Comparison of ENCODE assay signal across 16 mouse cellular contexts in the genomic region with DNA sequence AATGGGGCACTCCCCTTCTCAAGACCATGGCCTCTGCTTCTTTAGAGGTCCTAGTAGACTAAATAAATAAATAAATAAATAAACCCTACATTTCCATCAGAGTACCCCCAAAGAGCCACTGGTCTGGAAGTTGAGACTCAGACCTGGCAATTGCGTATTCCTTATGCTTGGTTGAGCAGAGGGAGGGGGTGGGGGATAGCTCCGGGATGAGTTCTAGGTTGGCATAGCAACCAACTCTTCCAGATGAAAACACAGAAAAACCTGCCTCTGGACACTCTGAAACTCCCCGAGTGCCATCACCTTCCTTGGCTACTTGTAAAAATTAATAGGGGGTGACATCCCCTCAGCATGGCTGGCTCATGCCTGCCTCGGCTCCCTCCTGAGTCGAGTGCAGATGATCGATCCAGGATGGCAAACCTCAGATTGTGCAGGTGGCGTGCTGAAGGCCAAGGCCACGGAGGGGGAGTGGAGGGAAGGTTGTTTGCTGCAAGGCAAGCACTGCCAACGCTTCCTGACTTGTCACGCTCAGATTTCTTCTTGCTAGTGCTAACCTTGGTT. TPM values are rescaled to one million over a fixed set of nuclear protein-coding genes. Genes with fewer than 3 reads are reported as not detected.
DNase-seq lines count a peak whose midpoint lies in the region; ATAC-seq and TF ChIP-seq lines count a peak whose summit lies in the region.
"Had no signal": no experiment of that assay in that cellular context is flagged by ENCODE, and none has a peak within 500 bp of the region (broad histone marks: within the 10 kb centered on the region; RNA-seq: fewer than 3 reads in every experiment).

No protein-coding gene starts in this region.

- ATAC-seq in kidney, embryonic 15.5 days (replicated peaks; ENCODE audit: low FRiP score) = 0 out of 2 replicates have a peak, but pooled peaks have one; percentile 36
- peak; percentile 32 for ATAC-seq in hindbrain, embryonic 12.5 days (ENCODE audit: low FRiP score)
- no peak for ATAC-seq in midbrain, postnatal 0 days (ENCODE audit: low FRiP score)
- ATAC-seq: liver, postnatal 0 days had no signal

- H3K4me1 ChIP-seq in kidney, embryonic 15.5 days = peaks cover 11% of the 10 kb centered on the region; the same call in 1 of the 2 replicates
- H3K4me1 ChIP-seq in hindbrain, embryonic 12.5 days = peaks cover 17% of the 10 kb centered on the region
- no peaks in the 10 kb centered on the region; the same call in 1 of the 2 replicates for H3K4me1 ChIP-seq in midbrain, postnatal 0 days (ENCODE audit: insufficient read depth, low read length)
- H3K4me1 ChIP-seq: limb, embryonic 15.5 days had no signal

- no peak overlapping the region for H3K4me3 ChIP-seq in kidney, embryonic 15.5 days (replicated peaks)
- H3K4me3 ChIP-seq in hindbrain, embryonic 12.5 days = no peak overlapping the region
- H3K4me3 ChIP-seq in midbrain, postnatal 0 days (ENCODE audit: low read depth, low read length) = no peak overlapping the region
- H3K4me3 ChIP-seq: gastrocnemius, adult 2 months; limb, embryonic 15.5 days had no signal

- DNase-seq in kidney, adult 9 months = no peak
- peak; percentile 61 for DNase-seq in brain, embryonic 14.5 days (ENCODE audit: low read depth)
- peak; percentile 61 for DNase-seq in midbrain, postnatal 0 days (ENCODE audit: low spot score)
- no peak for DNase-seq in frontal cortex, postnatal 25 days (ENCODE audit: low spot score in 2 of 2)
- DNase-seq in thymus, postnatal 14 days = no peak
- DNase-seq: adrenal gland, postnatal 25 days; cerebellum, adult 9-11 months; gastrocnemius, adult 2 months; heart, adult 11 months; kidney, adult 8-10 months; liver, postnatal 0 days had no signal

- no peaks in the 10 kb centered on the region for H3K36me3 ChIP-seq in kidney, embryonic 15.5 days
- H3K36me3 ChIP-seq in hindbrain, embryonic 12.5 days = no peaks in the 10 kb centered on the region
- no peaks in the 10 kb centered on the region for H3K36me3 ChIP-seq in midbrain, postnatal 0 days (ENCODE audit: insufficient read depth, low read length)
- H3K36me3 ChIP-seq: limb, embryonic 15.5 days had no signal

- H3K4me2 ChIP-seq in kidney, embryonic 15.5 days = no peak overlapping the region
- H3K4me2 ChIP-seq in hindbrain, embryonic 12.5 days (replicated peaks) = no peak overlapping the region
- no peak overlapping the region for H3K4me2 ChIP-seq in midbrain, postnatal 0 days (ENCODE audit: low read depth, low read length, poor library complexity, severe bottlenecking)
- H3K4me2 ChIP-seq: limb, embryonic 15.5 days had no signal

- TF ChIP-seq CTCF in brain, embryonic 14.5 days (IDR thresholded peaks at IDR 0.05; ENCODE audit: borderline replicate concordance, extremely low read depth, insufficient read depth, insufficient read length) = no peak
- TF ChIP-seq CTCF in midbrain, postnatal 0 days (IDR thresholded peaks at IDR 0.05) = no peak

- no peak for TF ChIP-seq POLR2A in brain, embryonic 14.5 days (IDR thresholded peaks at IDR 0.05; ENCODE audit: borderline replicate concordance, extremely low read depth, insufficient read depth, insufficient read length, poor library complexity, severe bottlenecking)

- peaks cover 13% of the 10 kb centered on the region for H3K27me3 ChIP-seq in kidney, embryonic 15.5 days
- 0 out of 2 replicates have a peak, but pooled peaks cover 6% of the 10 kb centered on the region for H3K27me3 ChIP-seq in hindbrain, embryonic 12.5 days
- no peaks in the 10 kb centered on the region for H3K27me3 ChIP-seq in midbrain, postnatal 0 days (ENCODE audit: insufficient read depth, low read length)

- H3K27ac ChIP-seq in kidney, embryonic 15.5 days = no peak overlapping the region
- no peak overlapping the region for H3K27ac ChIP-seq in hindbrain, embryonic 12.5 days
- H3K27ac ChIP-seq in midbrain, postnatal 0 days (ENCODE audit: low read depth, low read length) = peak overlapping the region; percentile 20; the same call in 1 of the 2 replicates
- H3K27ac ChIP-seq: limb, embryonic 15.5 days had no signal

- H3K9me3 ChIP-seq in kidney, embryonic 15.5 days (replicated peaks) = no peaks in the 10 kb centered on the region
- no peaks in the 10 kb centered on the region for H3K9me3 ChIP-seq in hindbrain, embryonic 12.5 days (replicated peaks)
- no peaks in the 10 kb centered on the region for H3K9me3 ChIP-seq in midbrain, postnatal 0 days (ENCODE audit: low read length)
- H3K9me3 ChIP-seq: limb, embryonic 15.5 days had no signal

- 30% methylated on average over 10 of the region's 10 CpGs for WGBS in kidney, embryonic 15.5 days
- 40% methylated on average over 10 of the region's 10 CpGs for WGBS in hindbrain, embryonic 12.5 days
- WGBS in midbrain, postnatal 0 days = 22% methylated on average over 10 of the region's 10 CpGs

- no peak overlapping the region for H3K9ac ChIP-seq in kidney, embryonic 15.5 days
- H3K9ac ChIP-seq in hindbrain, embryonic 12.5 days = no peak overlapping the region
- no peak overlapping the region for H3K9ac ChIP-seq in midbrain, postnatal 0 days (replicated peaks; ENCODE audit: low read length, poor library complexity, severe bottlenecking)
- H3K9ac ChIP-seq: limb, embryonic 15.5 days; liver, postnatal 0 days had no signal

RNA-seq across cellular contexts. Expression of a gene that starts 12.4 kb away (rescaled TPM):
- polyA plus RNA-seq in kidney, embryonic 15.5 days (2015; fragmentation: Nextera tagmentation; extraction: Ambion mirVana) = 21.3 and 22.0 TPM in 2 replicates
- 1.9 and 3.2 TPM in 2 replicates for polyA plus RNA-seq in brain, embryonic 14.5 days (2012; rRNA removed)
- 3.4 and 4.4 TPM in 2 replicates for polyA plus RNA-seq in hindbrain, embryonic 12.5 days (2016; fragmentation: Nextera tagmentation; extraction: Ambion mirVana)
- 9.1 and 9.6 TPM in 2 replicates for total RNA-seq in midbrain, postnatal 0 days (2014; rRNA removed)
- polyA plus RNA-seq in midbrain, postnatal 0 days (2015; fragmentation: Nextera tagmentation; extraction: Ambion mirVana) = 9.2 and 12.2 TPM in 2 replicates

RNA-seq across cellular contexts. Expression of a gene that starts 16.1 kb away (rescaled TPM):
- polyA plus RNA-seq in kidney, embryonic 15.5 days (2015; fragmentation: Nextera tagmentation; extraction: Ambion mirVana) = not detected in 2 replicates
- 2.9 and 4.3 TPM in 2 replicates for polyA plus RNA-seq in brain, embryonic 14.5 days (2012; rRNA removed)
- polyA plus RNA-seq in hindbrain, embryonic 12.5 days (2016; fragmentation: Nextera tagmentation; extraction: Ambion mirVana) = 0.69 and 1.2 TPM in 2 replicates
- 18.7 and 24.0 TPM in 2 replicates for total RNA-seq in midbrain, postnatal 0 days (2014; rRNA removed)
- polyA plus RNA-seq in midbrain, postnatal 0 days (2015; fragmentation: Nextera tagmentation; extraction: Ambion mirVana) = 20.1 and 21.6 TPM in 2 replicates
- total RNA-seq: gastrocnemius, adult 2 months had no signal
- polyA plus RNA-seq: heart, embryonic 14.5 days; liver, postnatal 0 days; stomach, embryonic 16.5 days had no signal

RNA-seq across cellular contexts. Expression of a gene that starts 54.1 kb away (rescaled TPM):
- polyA plus RNA-seq in kidney, embryonic 15.5 days (2015; fragmentation: Nextera tagmentation; extraction: Ambion mirVana) = 47.5 and 50.3 TPM in 2 replicates
- 87.9 and 92.7 TPM in 2 replicates for polyA plus RNA-seq in brain, embryonic 14.5 days (2012; rRNA removed)
- 79.8 and 81.0 TPM in 2 replicates for polyA plus RNA-seq in hindbrain, embryonic 12.5 days (2016; fragmentation: Nextera tagmentation; extraction: Ambion mirVana)
- total RNA-seq in midbrain, postnatal 0 days (2014; rRNA removed) = 255 and 261 TPM in 2 replicates
- polyA plus RNA-seq in midbrain, postnatal 0 days (2015; fragmentation: Nextera tagmentation; extraction: Ambion mirVana) = 149 and 150 TPM in 2 replicates

RNA-seq across cellular contexts. Expression of a gene that starts 54.3 kb away (rescaled TPM):
- polyA plus RNA-seq in kidney, embryonic 15.5 days (2015; fragmentation: Nextera tagmentation; extraction: Ambion mirVana) = 21.6 and 23.8 TPM in 2 replicates
- 14.5 and 19.6 TPM in 2 replicates for polyA plus RNA-seq in brain, embryonic 14.5 days (2012; rRNA removed)
- 16.1 and 22.3 TPM in 2 replicates for polyA plus RNA-seq in hindbrain, embryonic 12.5 days (2016; fragmentation: Nextera tagmentation; extraction: Ambion mirVana)
- 32.6 and 35.2 TPM in 2 replicates for total RNA-seq in midbrain, postnatal 0 days (2014; rRNA removed)
- 17.6 and 19.2 TPM in 2 replicates for polyA plus RNA-seq in midbrain, postnatal 0 days (2015; fragmentation: Nextera tagmentation; extraction: Ambion mirVana)

Comparison
In these comparisons a context has a peak if more than half of its experiments do, and no peak if none do; other contexts are left out.
1. DNase-seq: peak in brain, embryonic 14.5 days (single experiment) and midbrain, postnatal 0 days (single experiment); none in kidney, adult 9 months (single experiment), frontal cortex, postnatal 25 days (0 of 2) and thymus, postnatal 14 days (single experiment).